Mouse (Mus musculus): ENCODE data around the gene Aif1.

DNA sequence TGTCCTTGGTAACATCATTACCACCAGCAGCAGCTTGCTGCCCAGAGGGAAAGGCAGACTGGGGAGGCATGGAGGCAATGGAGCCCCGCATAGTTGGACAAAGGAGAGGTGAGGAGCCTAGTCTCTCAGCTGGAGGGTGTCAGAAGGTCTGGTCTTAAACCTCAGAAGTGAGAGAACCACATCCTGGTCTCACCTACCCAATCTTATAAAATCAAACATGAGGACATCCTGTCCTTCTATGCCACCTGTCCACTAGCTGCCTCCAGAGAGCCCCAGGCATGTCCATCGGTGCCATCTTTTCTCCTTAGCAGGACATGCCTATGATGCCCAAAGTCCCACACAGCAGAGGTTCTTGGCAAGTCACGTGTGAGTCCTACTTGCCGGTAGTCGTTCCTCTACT is 4.2 kb upstream of the Aif1 start:
- TF ChIP-seq CTCF (IDR thresholded peaks at IDR 0.05; ENCODE audit: borderline replicate concordance, insufficient read depth, low read depth, low read length) (no peak), POLR2A (IDR thresholded peaks at IDR 0.05; ENCODE audit: borderline replicate concordance, insufficient read depth, low read length) (no peak)

Measured in cerebellum, adult 2 months (tissue).